In the genomic region with DNA sequence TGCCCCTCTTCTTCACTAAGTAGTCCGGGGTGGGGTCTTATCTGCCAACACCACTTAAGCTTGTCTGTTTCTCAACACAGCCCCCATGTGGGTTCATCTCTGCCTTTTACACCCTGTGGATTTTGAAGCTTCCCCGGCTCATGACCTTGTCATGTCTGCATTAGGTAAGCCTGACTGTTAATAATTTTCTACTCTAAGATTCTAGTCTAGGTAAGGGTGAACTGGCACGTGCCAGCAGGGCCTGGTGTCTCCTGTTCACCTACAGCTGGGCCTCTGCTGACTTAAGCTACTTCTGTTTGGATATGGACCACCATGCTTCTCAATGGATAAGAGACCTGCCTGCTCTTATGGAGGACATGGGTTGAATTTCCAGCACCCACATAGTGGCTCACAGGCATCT, we compare ENCODE assay signal across 26 mouse cellular contexts. TPM values are rescaled to one million over a fixed set of nuclear protein-coding genes. Genes with fewer than 3 reads are reported as not detected.
DNase-seq lines count a peak whose midpoint lies in the region; ATAC-seq lines count a peak whose summit lies in the region.
"Had no signal": no experiment of that assay in that cellular context is flagged by ENCODE, and none has a peak within 500 bp of the region (broad histone marks: within the 10 kb centered on the region; RNA-seq: fewer than 3 reads in every experiment).

No protein-coding gene starts in this region.

- H3K27ac ChIP-seq in liver, embryonic 16.5 days (ENCODE audit: low read length) = no peak overlapping the region
- no peak overlapping the region for H3K27ac ChIP-seq in liver, embryonic 11.5 days (ENCODE audit: low read depth, low read length)
- peak overlapping the region; percentile 34; the same call in 1 of the 2 replicates for H3K27ac ChIP-seq in kidney, embryonic 15.5 days
- no peak overlapping the region for H3K27ac ChIP-seq in midbrain, embryonic 15.5 days
- H3K27ac ChIP-seq: embryonic facial prominence, embryonic 10.5 days; embryonic facial prominence, embryonic 15.5 days; heart, embryonic 15.5 days; hindbrain, embryonic 13.5 days; limb, embryonic 12.5 days; liver, embryonic 14.5 days; lung, embryonic 15.5 days; midbrain, embryonic 10.5 days had no signal

- 0 out of 2 replicates have a peak, but pooled peaks have one; percentile 33 for ATAC-seq in liver, embryonic 16.5 days (ENCODE audit: low read depth)
- no peak for ATAC-seq in liver, embryonic 11.5 days (replicated peaks; ENCODE audit: low FRiP score)
- ATAC-seq in kidney, embryonic 15.5 days (replicated peaks; ENCODE audit: low FRiP score) = 0 out of 2 replicates have a peak, but pooled peaks have one; percentile 30
- no peak for ATAC-seq in midbrain, embryonic 15.5 days (replicated peaks)
- ATAC-seq: forebrain, embryonic 14.5 days; midbrain, embryonic 16.5 days had no signal

- WGBS in liver, embryonic 16.5 days (ENCODE audit: insufficient replicate concordance) = 35% methylated on average over 3 of the region's 3 CpGs
- WGBS in liver, embryonic 11.5 days = 51% methylated on average over 3 of the region's 3 CpGs
- WGBS in kidney, embryonic 15.5 days = 69% methylated on average over 3 of the region's 3 CpGs
- WGBS in midbrain, embryonic 15.5 days = 84% methylated on average over 3 of the region's 3 CpGs

- no peak overlapping the region for H3K4me2 ChIP-seq in liver, embryonic 16.5 days (ENCODE audit: low read depth, low read length)
- H3K4me2 ChIP-seq in liver, embryonic 11.5 days = no peak overlapping the region
- H3K4me2 ChIP-seq in kidney, embryonic 15.5 days = no peak overlapping the region
- no peak overlapping the region for H3K4me2 ChIP-seq in midbrain, embryonic 15.5 days
- H3K4me2 ChIP-seq: embryonic facial prominence, embryonic 15.5 days; heart, embryonic 15.5 days; hindbrain, embryonic 13.5 days; limb, embryonic 12.5 days; lung, embryonic 15.5 days had no signal

- no peaks in the 10 kb centered on the region for H3K9me3 ChIP-seq in liver, embryonic 16.5 days (replicated peaks; ENCODE audit: control insufficient read depth, low read length)
- no peaks in the 10 kb centered on the region for H3K9me3 ChIP-seq in liver, embryonic 11.5 days (ENCODE audit: control insufficient read depth, low read length)
- no peaks in the 10 kb centered on the region for H3K9me3 ChIP-seq in kidney, embryonic 15.5 days (replicated peaks)
- no peaks in the 10 kb centered on the region for H3K9me3 ChIP-seq in midbrain, embryonic 15.5 days
- H3K9me3 ChIP-seq: embryonic facial prominence, embryonic 10.5 days; embryonic facial prominence, embryonic 15.5 days; heart, embryonic 10.5 days; heart, embryonic 15.5 days; hindbrain, embryonic 13.5 days; limb, embryonic 12.5 days; lung, embryonic 15.5 days; midbrain, embryonic 10.5 days had no signal

- H3K36me3 ChIP-seq in liver, embryonic 16.5 days (ENCODE audit: control insufficient read depth, insufficient read depth) = no peaks in the 10 kb centered on the region
- H3K36me3 ChIP-seq in liver, embryonic 11.5 days (ENCODE audit: control insufficient read depth, insufficient read depth, low read length) = no peaks in the 10 kb centered on the region
- no peaks in the 10 kb centered on the region for H3K36me3 ChIP-seq in kidney, embryonic 15.5 days
- no peaks in the 10 kb centered on the region for H3K36me3 ChIP-seq in midbrain, embryonic 15.5 days (replicated peaks)
- H3K36me3 ChIP-seq: embryonic facial prominence, embryonic 10.5 days; embryonic facial prominence, embryonic 15.5 days; heart, embryonic 10.5 days; heart, embryonic 15.5 days; hindbrain, embryonic 13.5 days; limb, embryonic 12.5 days; lung, embryonic 15.5 days; midbrain, embryonic 10.5 days had no signal

- no peak for DNase-seq in liver, embryonic 11.5 days (ENCODE audit: low spot score)
- peak; percentile 55 for DNase-seq in kidney, adult 18-20 months
- DNase-seq in kidney, postnatal 25 days = peak; percentile 67 to 87
- DNase-seq in cerebellum, adult 18-20 months = no peak
- DNase-seq in layer of hippocampus, adult 9-11 months = no peak
- DNase-seq: B cell, adult 2 months; cerebellum, adult 2 months; cerebellum, postnatal 14 days; gastrocnemius, postnatal 25 days; right cerebral cortex, postnatal 4 days had no signal

- H3K9ac ChIP-seq in liver, embryonic 16.5 days (ENCODE audit: low read depth, low read length) = no peak overlapping the region
- no peak overlapping the region for H3K9ac ChIP-seq in liver, embryonic 11.5 days (ENCODE audit: low read depth, low read length)
- no peak overlapping the region for H3K9ac ChIP-seq in kidney, embryonic 15.5 days
- no peak overlapping the region for H3K9ac ChIP-seq in midbrain, embryonic 15.5 days
- H3K9ac ChIP-seq: embryonic facial prominence, embryonic 15.5 days; heart, embryonic 15.5 days; hindbrain, embryonic 13.5 days; limb, embryonic 12.5 days; liver, embryonic 14.5 days; lung, embryonic 15.5 days had no signal

- no peak overlapping the region for H3K4me3 ChIP-seq in liver, embryonic 16.5 days (ENCODE audit: low read depth, low read length)
- no peak overlapping the region for H3K4me3 ChIP-seq in liver, embryonic 11.5 days (ENCODE audit: low read depth, low read length)
- no peak overlapping the region for H3K4me3 ChIP-seq in kidney, embryonic 15.5 days (replicated peaks)
- no peak overlapping the region for H3K4me3 ChIP-seq in midbrain, embryonic 15.5 days
- H3K4me3 ChIP-seq: embryonic facial prominence, embryonic 10.5 days; embryonic facial prominence, embryonic 15.5 days; heart, embryonic 10.5 days; heart, embryonic 15.5 days; hindbrain, embryonic 13.5 days; limb, embryonic 12.5 days; lung, embryonic 15.5 days; midbrain, embryonic 10.5 days had no signal

- H3K27me3 ChIP-seq in liver, embryonic 16.5 days (ENCODE audit: control insufficient read depth, insufficient read depth, low read depth, low read length) = peaks cover 42% of the 10 kb centered on the region
- peaks cover 22% of the 10 kb centered on the region for H3K27me3 ChIP-seq in liver, embryonic 11.5 days (replicated peaks; ENCODE audit: control insufficient read depth, insufficient read depth, low read length)
- H3K27me3 ChIP-seq in kidney, embryonic 15.5 days = peaks cover 30% of the 10 kb centered on the region
- peaks cover 18% of the 10 kb centered on the region for H3K27me3 ChIP-seq in midbrain, embryonic 15.5 days (replicated peaks)

- peaks cover 11% of the 10 kb centered on the region for H3K4me1 ChIP-seq in liver, embryonic 16.5 days (ENCODE audit: control insufficient read depth, low read depth, low read length)
- peaks cover 11% of the 10 kb centered on the region for H3K4me1 ChIP-seq in liver, embryonic 11.5 days (replicated peaks; ENCODE audit: control insufficient read depth, insufficient read depth, low read length)
- peaks cover 31% of the 10 kb centered on the region for H3K4me1 ChIP-seq in kidney, embryonic 15.5 days
- no peaks in the 10 kb centered on the region for H3K4me1 ChIP-seq in midbrain, embryonic 15.5 days
- H3K4me1 ChIP-seq: embryonic facial prominence, embryonic 15.5 days; hindbrain, embryonic 13.5 days had no signal

RNA-seq across cellular contexts. Expression of a gene that starts 8.8 kb away (rescaled TPM):
- polyA plus RNA-seq in liver, embryonic 16.5 days (2015; fragmentation: Nextera tagmentation; extraction: Ambion mirVana) = 66.7 and 75.7 TPM in 2 replicates
- polyA plus RNA-seq in liver, embryonic 11.5 days (2014; fragmentation: Nextera tagmentation; extraction: Ambion mirVana) = 175 and 190 TPM in 2 replicates
- 148 and 167 TPM in 2 replicates for polyA plus RNA-seq in kidney, embryonic 15.5 days (2015; fragmentation: Nextera tagmentation; extraction: Ambion mirVana)
- polyA plus RNA-seq in midbrain, embryonic 15.5 days (2015; fragmentation: Nextera tagmentation; extraction: Ambion mirVana) = 151 and 155 TPM in 2 replicates

RNA-seq across cellular contexts. Expression of a gene that starts 9.3 kb away (rescaled TPM):
- 1.4 and 2.0 TPM in 2 replicates for polyA plus RNA-seq in liver, embryonic 16.5 days (2015; fragmentation: Nextera tagmentation; extraction: Ambion mirVana)
- 1.4 and 5.3 TPM in 2 replicates for polyA plus RNA-seq in liver, embryonic 11.5 days (2014; fragmentation: Nextera tagmentation; extraction: Ambion mirVana)
- 0.99 and 7.4 TPM in 2 replicates for polyA plus RNA-seq in kidney, embryonic 15.5 days (2015; fragmentation: Nextera tagmentation; extraction: Ambion mirVana)
- 5.6 TPM in 1 of 2 replicates, not detected in the other for polyA plus RNA-seq in midbrain, embryonic 15.5 days (2015; fragmentation: Nextera tagmentation; extraction: Ambion mirVana)
- polyA plus RNA-seq: heart, embryonic 15.5 days; limb, embryonic 12.5 days; neural tube, embryonic 11.5 days; thymus, postnatal 0 days had no signal

RNA-seq across cellular contexts. Expression of a gene that starts 39.3 kb away (rescaled TPM):
- 4.3 and 4.4 TPM in 2 replicates for polyA plus RNA-seq in liver, embryonic 16.5 days (2015; fragmentation: Nextera tagmentation; extraction: Ambion mirVana)
- 9.1 TPM in 2 replicates for polyA plus RNA-seq in liver, embryonic 11.5 days (2014; fragmentation: Nextera tagmentation; extraction: Ambion mirVana)
- polyA plus RNA-seq in kidney, embryonic 15.5 days (2015; fragmentation: Nextera tagmentation; extraction: Ambion mirVana) = 16.7 and 18.4 TPM in 2 replicates
- polyA plus RNA-seq in midbrain, embryonic 15.5 days (2015; fragmentation: Nextera tagmentation; extraction: Ambion mirVana) = 18.3 and 20.2 TPM in 2 replicates

Comparison
In these comparisons a context has a peak if more than half of its experiments do, and no peak if none do; other contexts are left out.
1. ATAC-seq: peak in liver, embryonic 16.5 days (single experiment) and kidney, embryonic 15.5 days (single experiment); none in liver, embryonic 11.5 days (single experiment) and midbrain, embryonic 15.5 days (single experiment).
2. DNase-seq: peak in kidney, adult 18-20 months (single experiment) and kidney, postnatal 25 days (2 of 2); none in liver, embryonic 11.5 days (single experiment), cerebellum, adult 18-20 months (0 of 2) and layer of hippocampus, adult 9-11 months (single experiment).